Mouse (Mus musculus): ENCODE data around the gene Ice2. TPM values are rescaled to one million over a fixed set of nuclear protein-coding genes. Genes with fewer than 3 reads are reported as not detected.

The Ice2 gene
- polyA plus RNA-seq, 1 experiment from 2014 or later = 12.6 TPM

DNA sequence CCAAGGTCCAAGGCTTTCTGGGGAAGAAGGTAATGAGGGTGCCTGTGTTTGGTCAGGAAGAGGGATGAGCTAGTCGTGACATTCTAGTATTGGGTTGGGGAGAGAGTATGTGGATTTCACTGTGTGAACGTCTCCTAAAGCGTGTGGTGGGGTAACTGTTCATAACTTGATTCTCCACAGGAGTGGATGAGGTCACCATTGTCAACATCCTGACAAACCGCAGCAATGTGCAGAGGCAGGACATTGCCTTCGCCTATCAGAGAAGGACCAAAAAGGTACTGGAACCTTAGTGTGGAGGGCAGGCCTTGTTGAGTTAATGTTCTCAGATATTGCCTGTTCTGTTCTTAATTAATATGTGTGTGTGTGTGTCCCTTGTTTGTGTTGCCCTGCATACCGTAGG lies 78.2 kb downstream of the Ice2 start:
- H3K36me3 ChIP-seq (ENCODE audit: control insufficient read depth, insufficient read depth) = peaks cover 27% of the 10 kb centered on the region
- H3K4me1 ChIP-seq (ENCODE audit: control insufficient read depth, insufficient read depth, low read length) = peaks cover 68% of the 10 kb centered on the region
- no peaks in the 10 kb centered on the region for H3K27me3 ChIP-seq (ENCODE audit: control insufficient read depth, insufficient read depth, low read length)
- no peak overlapping the region for H3K4me2 ChIP-seq (ENCODE audit: low read depth, low read length)
- no peak for ATAC-seq (replicated peaks; ENCODE audit: extremely low read depth, insufficient read depth, low FRiP score)
- H3K4me3 ChIP-seq (ENCODE audit: low read length) = no peak overlapping the region
- H3K27ac ChIP-seq (ENCODE audit: low read length) = 0 out of 2 replicates have a peak overlapping the region, but pooled peaks have one; percentile 7
- H3K9me3 ChIP-seq (replicated peaks; ENCODE audit: control insufficient read depth, low read length) = no peaks in the 10 kb centered on the region
- WGBS = 57% methylated on average over 6 of the region's 6 CpGs
- no peak overlapping the region for H3K9ac ChIP-seq (ENCODE audit: low read length)

DNA sequence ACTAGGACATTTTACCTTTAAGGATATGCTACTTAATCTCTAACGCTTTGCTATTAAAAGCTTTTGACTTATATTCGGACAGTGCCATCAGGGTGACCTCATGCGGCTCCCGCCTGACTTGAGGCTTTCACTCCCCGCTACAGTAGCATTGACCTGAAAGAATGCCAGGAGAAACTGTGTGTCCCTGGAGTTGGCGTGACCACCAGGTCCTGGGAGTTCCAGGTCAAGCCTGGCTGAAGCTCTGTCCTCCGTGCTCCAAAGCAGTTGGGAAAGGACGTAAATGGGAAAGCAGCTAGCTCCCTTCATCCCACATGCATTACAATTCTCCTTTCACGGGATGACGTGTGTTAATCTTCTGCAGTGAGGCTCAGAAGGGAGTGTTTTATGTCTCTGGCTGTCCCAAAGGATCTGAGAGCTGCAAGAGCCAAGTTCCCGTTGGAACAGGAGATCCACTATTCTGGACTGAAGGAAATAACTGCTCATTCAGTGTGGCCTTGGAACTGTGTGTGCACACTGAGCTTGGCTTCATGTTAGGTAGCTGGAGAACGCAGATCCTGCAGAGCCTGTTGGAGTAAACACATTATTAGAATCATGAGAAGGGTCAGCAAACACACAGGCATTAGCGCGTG lies 79.6 kb downstream of the Ice2 start:
- H3K27me3 ChIP-seq (ENCODE audit: control insufficient read depth, insufficient read depth, low read length) = no peaks in the 10 kb centered on the region
- no peaks in the 10 kb centered on the region for H3K9me3 ChIP-seq (replicated peaks; ENCODE audit: control insufficient read depth, low read length)
- no peak; the same call in 1 of the 2 replicates for ATAC-seq (replicated peaks; ENCODE audit: extremely low read depth, insufficient read depth, low FRiP score)
- 0 out of 2 replicates have a peak overlapping the region, but pooled peaks have one; percentile 18 for H3K9ac ChIP-seq (ENCODE audit: low read length)
- peak overlapping the region; percentile 80 for H3K27ac ChIP-seq (ENCODE audit: low read length)
- no peak overlapping the region for H3K4me3 ChIP-seq (ENCODE audit: low read length)
- H3K36me3 ChIP-seq (ENCODE audit: control insufficient read depth, insufficient read depth) = peaks cover 36% of the 10 kb centered on the region
- H3K4me1 ChIP-seq (ENCODE audit: control insufficient read depth, insufficient read depth, low read length) = peaks cover 55% of the 10 kb centered on the region
- 37% methylated on average over 14 of the region's 14 CpGs for WGBS
- H3K4me2 ChIP-seq (ENCODE audit: low read depth, low read length) = 0 out of 2 replicates have a peak overlapping the region, but pooled peaks have one; percentile 10

DNA sequence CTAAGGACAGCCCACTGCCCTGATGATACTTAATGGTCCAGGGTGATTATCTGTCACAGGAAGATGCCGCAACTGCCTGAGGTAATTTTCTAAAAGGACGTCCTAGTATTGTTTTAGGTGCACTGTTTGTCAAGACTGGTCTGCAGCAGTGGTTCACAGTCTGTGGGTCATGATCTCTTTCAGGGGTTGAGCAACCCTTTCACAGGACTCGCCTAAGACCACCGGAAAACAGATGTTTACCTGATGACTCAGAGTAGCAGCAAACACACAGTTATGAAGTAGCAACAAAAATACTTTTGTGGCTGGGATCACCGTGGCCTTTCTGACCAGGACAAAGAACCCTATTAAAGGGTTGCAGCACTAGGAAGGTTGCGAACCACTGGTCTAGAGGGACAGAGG lies 80.1 kb downstream of the Ice2 start:
- Histone ChIP-seq H3K4me2 (ENCODE audit: low read depth, low read length) (no peak overlapping the region), H3K36me3 (ENCODE audit: control insufficient read depth, insufficient read depth) (peaks cover 41% of the 10 kb centered on the region), H3K27ac (ENCODE audit: low read length) (peak overlapping the region; percentile 80), H3K4me1 (ENCODE audit: control insufficient read depth, insufficient read depth, low read length) (peaks cover 51% of the 10 kb centered on the region), H3K9me3 (replicated peaks; ENCODE audit: control insufficient read depth, low read length) (no peaks in the 10 kb centered on the region), H3K9ac (ENCODE audit: low read length) (no peak overlapping the region; the same call in 1 of the 2 replicates), H3K27me3 (ENCODE audit: control insufficient read depth, insufficient read depth, low read length) (no peaks in the 10 kb centered on the region), H3K4me3 (ENCODE audit: low read length) (no peak overlapping the region)
- 55% methylated on average over 6 of the region's 6 CpGs for WGBS
- no peak for ATAC-seq (replicated peaks; ENCODE audit: extremely low read depth, insufficient read depth, low FRiP score)

DNA sequence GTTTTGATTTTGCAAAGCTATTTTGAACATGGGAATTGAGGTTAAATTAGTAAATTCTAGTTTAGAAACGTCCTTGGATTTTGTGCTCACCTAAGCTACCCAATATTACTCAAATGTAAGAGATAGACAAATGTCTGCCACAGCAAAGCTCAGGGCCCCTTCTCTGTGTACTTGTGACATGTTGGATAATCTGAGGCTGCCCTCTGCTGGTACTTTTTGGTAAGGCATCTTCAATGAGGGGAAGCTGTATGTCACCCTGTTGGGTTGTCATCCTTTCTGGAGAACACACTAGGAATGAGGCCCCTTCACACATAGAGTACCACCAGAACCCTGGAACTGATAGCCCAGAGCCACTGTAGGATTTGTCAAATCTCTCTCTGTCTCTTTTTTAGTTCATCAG lies 82.6 kb downstream of the Ice2 start:
- H3K27ac ChIP-seq (ENCODE audit: low read length) = no peak overlapping the region
- H3K9ac ChIP-seq (ENCODE audit: low read length) = no peak overlapping the region
- H3K9me3 ChIP-seq (replicated peaks; ENCODE audit: control insufficient read depth, low read length) = no peaks in the 10 kb centered on the region
- no peaks in the 10 kb centered on the region for H3K27me3 ChIP-seq (ENCODE audit: control insufficient read depth, insufficient read depth, low read length)
- no peak overlapping the region for H3K4me3 ChIP-seq (ENCODE audit: low read length)
- no peak overlapping the region for H3K4me2 ChIP-seq (ENCODE audit: low read depth, low read length)
- H3K36me3 ChIP-seq (ENCODE audit: control insufficient read depth, insufficient read depth) = peaks cover 58% of the 10 kb centered on the region
- 2% methylated on average over 1 of the region's 1 CpGs for WGBS
- peak; percentile 61; the same call in 1 of the 2 replicates for ATAC-seq (replicated peaks; ENCODE audit: extremely low read depth, insufficient read depth, low FRiP score)
- peaks cover 39% of the 10 kb centered on the region for H3K4me1 ChIP-seq (ENCODE audit: control insufficient read depth, insufficient read depth, low read length)

Small RNAs within 50 kb of the gene (microRNA-seq; reads per million reads assigned to microRNA genes)
- gene Mir3109 = 2.0 reads per million, percentile 4 among the genes with 10 or more reads in this experiment

Other genes starting within 250 kb of the Ice2 start
- gene Anxa2, start 55.7 kb downstream of the Ice2 start, polyA plus RNA-seq (2015; fragmentation: Nextera tagmentation; extraction: Ambion mirVana) = 622 and 705 TPM in 2 replicates

All from heart, embryonic 16.5 days (tissue).